In the genomic region with DNA sequence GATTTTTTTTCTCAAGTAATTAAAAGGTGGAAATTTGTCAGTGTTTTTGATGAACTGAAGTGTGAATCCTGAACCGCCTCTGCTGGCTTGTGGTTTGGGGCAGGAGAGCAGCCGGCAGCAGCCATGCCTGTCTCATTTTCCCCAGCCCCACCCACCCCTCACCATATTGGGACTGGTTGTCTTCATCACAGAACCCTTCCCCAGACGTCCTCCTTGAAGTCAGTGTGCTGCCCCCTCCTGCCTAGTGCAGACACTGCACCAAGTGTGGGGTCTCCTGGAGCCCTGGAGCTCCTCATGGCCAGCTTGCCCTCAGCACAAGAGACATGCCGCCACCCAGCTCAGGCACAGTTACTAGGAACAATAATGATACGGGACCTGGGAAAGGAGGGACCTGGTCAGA, we compare ENCODE assay signal across 7 mouse cellular contexts. TPM values are rescaled to one million over a fixed set of nuclear protein-coding genes. Genes with fewer than 3 reads are reported as not detected.
DNase-seq lines count a peak whose midpoint lies in the region; ATAC-seq and TF ChIP-seq lines count a peak whose summit lies in the region.

No protein-coding gene starts in this region.

- 45% methylated on average over 5 of the region's 5 CpGs for WGBS in midbrain, embryonic 11.5 days

- H3K4me3 ChIP-seq in left cerebral cortex, adult 2 months: no peak overlapping the region
- H3K4me3 ChIP-seq in midbrain, embryonic 11.5 days (ENCODE audit: low read depth, low read length): no peak overlapping the region

- no peak overlapping the region for H3K9ac ChIP-seq in midbrain, embryonic 11.5 days (ENCODE audit: low read length)

- no peak overlapping the region for H3K27ac ChIP-seq in left cerebral cortex, adult 2 months
- no peak overlapping the region for H3K27ac ChIP-seq in midbrain, embryonic 11.5 days (ENCODE audit: low read depth, low read length)

- no peaks in the 10 kb centered on the region for H3K9me3 ChIP-seq in midbrain, embryonic 11.5 days (ENCODE audit: control insufficient read depth, low read length)

- intact Hi-C loops in left cerebral cortex, adult 2 months (cut with DNase I): no loop called here
- intact Hi-C loops in left cerebral cortex, postnatal 14 days (cut with DNase I): no loop called here

- no peaks in the 10 kb centered on the region for H3K36me3 ChIP-seq in midbrain, embryonic 11.5 days (ENCODE audit: control insufficient read depth, insufficient read depth, low read length)

- TF ChIP-seq POLR2A in brain, embryonic 14.5 days (IDR thresholded peaks at IDR 0.05; ENCODE audit: borderline replicate concordance, extremely low read depth, insufficient read depth, insufficient read length, poor library complexity, severe bottlenecking): no peak

- no peaks in the 10 kb centered on the region for H3K4me1 ChIP-seq in midbrain, embryonic 11.5 days (ENCODE audit: control insufficient read depth, insufficient read depth, low read length)

- no peak for DNase-seq in left cerebral cortex, adult 2 months (ENCODE audit: extremely low spot score in 1 of 2, low spot score in 2 of 2)
- no peak for DNase-seq in left cerebral cortex, postnatal 14 days (ENCODE audit: low spot score in 2 of 2)
- DNase-seq in brain, embryonic 14.5 days (ENCODE audit: low read depth): no peak
- DNase-seq in lung, postnatal 14 days: peak; percentile 51
- DNase-seq in thymus, postnatal 25 days: peak; percentile 82
- DNase-seq in midbrain, embryonic 11.5 days (ENCODE audit: low spot score, missing footprints): no peak
- DNase-seq in cerebellum, postnatal 4 days (ENCODE audit: low spot score in 2 of 2): no peak

- no peak for ATAC-seq in midbrain, embryonic 11.5 days (ENCODE audit: low FRiP score)

- H3K4me2 ChIP-seq in midbrain, embryonic 11.5 days: no peak overlapping the region

- peak; percentile 36 for TF ChIP-seq CTCF in left cerebral cortex, adult 2 months (IDR thresholded peaks at IDR 0.05)
- TF ChIP-seq CTCF in brain, embryonic 14.5 days (IDR thresholded peaks at IDR 0.05; ENCODE audit: borderline replicate concordance, extremely low read depth, insufficient read depth, insufficient read length): peak; percentile 17; the same call in 1 of the 2 replicates

- H3K27me3 ChIP-seq in midbrain, embryonic 11.5 days (ENCODE audit: control insufficient read depth, insufficient read depth, low read length): no peaks in the 10 kb centered on the region

RNA-seq across cellular contexts. Expression of gene Sh3bp2, which starts 12.9 kb away (rescaled TPM):
- 1 to 10 TPM; 3.4 to 3.9 TPM for total RNA-seq in left cerebral cortex, adult 2 months (2021)
- 1 to 10 TPM; 2.8 to 4.6 TPM for total RNA-seq in left cerebral cortex, postnatal 14 days (2021)
- 39.8 and 41.6 TPM in 2 replicates for polyA plus RNA-seq in brain, embryonic 14.5 days (2012; rRNA removed)
- polyA plus RNA-seq in midbrain, embryonic 11.5 days (2014; fragmentation: Nextera tagmentation; extraction: Ambion mirVana): 7.0 and 12.4 TPM in 2 replicates

RNA-seq across cellular contexts. Expression of gene Tnip2, which starts 24.7 kb away (rescaled TPM):
- total RNA-seq in left cerebral cortex, adult 2 months (2021): 10 to 100 TPM; 20.2 to 21.8 TPM
- 10 to 100 TPM in 1 of 2 experiments, 1 to 10 TPM in 1; 9.2 to 11.7 TPM for total RNA-seq in left cerebral cortex, postnatal 14 days (2021)
- polyA plus RNA-seq in brain, embryonic 14.5 days (2012; rRNA removed): 7.9 and 8.8 TPM in 2 replicates
- polyA plus RNA-seq in midbrain, embryonic 11.5 days (2014; fragmentation: Nextera tagmentation; extraction: Ambion mirVana): 4.4 and 5.5 TPM in 2 replicates

RNA-seq across cellular contexts. Expression of gene Add1, which starts 34.9 kb away (rescaled TPM):
- total RNA-seq in left cerebral cortex, adult 2 months (2021): 100 to 1,000 TPM; 409 to 413 TPM
- total RNA-seq in left cerebral cortex, postnatal 14 days (2021): 100 to 1,000 TPM; 361 to 367 TPM
- 264 and 287 TPM in 2 replicates for polyA plus RNA-seq in brain, embryonic 14.5 days (2012; rRNA removed)
- polyA plus RNA-seq in midbrain, embryonic 11.5 days (2014; fragmentation: Nextera tagmentation; extraction: Ambion mirVana): 150 and 160 TPM in 2 replicates

Comparison
In these comparisons a context has a peak if more than half of its experiments do, and no peak if none do; other contexts are left out.
1. DNase-seq: peak in lung, postnatal 14 days (single experiment) and thymus, postnatal 25 days (single experiment); none in left cerebral cortex, adult 2 months (0 of 2), left cerebral cortex, postnatal 14 days (0 of 2), brain, embryonic 14.5 days (single experiment), midbrain, embryonic 11.5 days (single experiment) and cerebellum, postnatal 4 days (0 of 2).